Mouse (Mus musculus): ENCODE measurements around the gene Enpp5. TPM values are rescaled to one million over a fixed set of nuclear protein-coding genes. Genes with fewer than 3 reads are reported as not detected.

Gene Enpp5
- total RNA-seq, 2 experiments from 2014 or later: 11.9 to 13.4 TPM

Other genes with a start within 250 kb of the Enpp5 start
- gene Enpp4, start 27.0 kb downstream of the Enpp5 start, total RNA-seq (2021): 10 to 100 TPM; 21.1 to 22.6 TPM
- 100 to 1,000 TPM; 144 to 146 TPM for gene Clic5, start 109.8 kb downstream of the Enpp5 start, total RNA-seq (2021)